In genomic region chr5:74211346-74211745, GRCm38 (mm10) we compare ENCODE assay signal across 15 mouse cellular contexts. TPM values are rescaled to one million over a fixed set of nuclear protein-coding genes. Genes with fewer than 3 reads are reported as not detected.
A peak's percentile ranks its signal among the peaks of the same experiment; 100 is the strongest.
DNase-seq lines count a peak whose midpoint lies in the region; ATAC-seq and TF ChIP-seq lines count a peak whose summit lies in the region.
"Had no signal": no experiment of that assay in that cellular context is flagged by ENCODE, and none has a peak within 500 bp of the region (broad histone marks: within the 10 kb centered on the region; RNA-seq: fewer than 3 reads in every experiment).

No protein-coding gene starts in this region.

- H3K36me3 ChIP-seq in hindbrain, embryonic 10.5 days: no peaks in the 10 kb centered on the region
- no peaks in the 10 kb centered on the region for H3K36me3 ChIP-seq in hindbrain, embryonic 13.5 days
- no peaks in the 10 kb centered on the region for H3K36me3 ChIP-seq in lung, postnatal 0 days (ENCODE audit: insufficient read depth, low read length)
- no peaks in the 10 kb centered on the region for H3K36me3 ChIP-seq in limb, embryonic 13.5 days
- H3K36me3 ChIP-seq: neural tube, embryonic 13.5 days had no signal

- no peak overlapping the region for H3K4me3 ChIP-seq in gastrocnemius, adult 2 months
- no peak overlapping the region for H3K4me3 ChIP-seq in hindbrain, embryonic 10.5 days
- no peak overlapping the region for H3K4me3 ChIP-seq in hindbrain, embryonic 13.5 days
- no peak overlapping the region for H3K4me3 ChIP-seq in lung, postnatal 0 days (ENCODE audit: low read depth, low read length)
- H3K4me3 ChIP-seq in limb, embryonic 13.5 days: no peak overlapping the region
- H3K4me3 ChIP-seq: forebrain, embryonic 13.5 days; neural tube, embryonic 13.5 days had no signal

- DNase-seq in gastrocnemius, adult 2 months: no peak
- no peak for DNase-seq in gastrocnemius, adult 8-10 months (ENCODE audit: low spot score in 2 of 2)
- DNase-seq in hindbrain, embryonic 10.5 days (ENCODE audit: low spot score): no peak
- DNase-seq in lung, postnatal 0 days (ENCODE audit: low spot score): peak; percentile 55
- no peak for DNase-seq in lung, adult 18-20 months
- no peak for DNase-seq in spleen, adult 12 weeks (ENCODE audit: low spot score)
- DNase-seq: cerebellum, adult 8-10 months; lung, postnatal 36 days; right cerebral cortex, postnatal 14 days had no signal

- H3K9me3 ChIP-seq in hindbrain, embryonic 10.5 days: no peaks in the 10 kb centered on the region
- H3K9me3 ChIP-seq in hindbrain, embryonic 13.5 days: no peaks in the 10 kb centered on the region
- no peaks in the 10 kb centered on the region for H3K9me3 ChIP-seq in lung, postnatal 0 days (ENCODE audit: low read length)
- no peaks in the 10 kb centered on the region for H3K9me3 ChIP-seq in limb, embryonic 13.5 days
- H3K9me3 ChIP-seq: forebrain, embryonic 13.5 days; neural tube, embryonic 13.5 days had no signal

- no peak overlapping the region for H3K9ac ChIP-seq in hindbrain, embryonic 13.5 days
- H3K9ac ChIP-seq in lung, postnatal 0 days (replicated peaks; ENCODE audit: low read depth): no peak overlapping the region
- no peak overlapping the region; the same call in 1 of the 2 replicates for H3K9ac ChIP-seq in limb, embryonic 13.5 days
- H3K9ac ChIP-seq: forebrain, embryonic 13.5 days; neural tube, embryonic 13.5 days had no signal

- ATAC-seq in hindbrain, embryonic 13.5 days (ENCODE audit: low FRiP score): no peak
- peak; percentile 44 for ATAC-seq in lung, postnatal 0 days
- no peak for ATAC-seq in limb, embryonic 13.5 days (ENCODE audit: low FRiP score, low read depth)
- ATAC-seq: forebrain, embryonic 13.5 days; inflammation-experienced regulatory T-cells, adult 6 months had no signal

- TF ChIP-seq EP300 in lung, postnatal 0 days (IDR thresholded peaks at IDR 0.05): no peak

- intact Hi-C loops in gastrocnemius, adult 2 months (cut with DNase I): no loop called here

- WGBS in hindbrain, embryonic 10.5 days: 81% methylated on average over 11 of the region's 11 CpGs
- 81% methylated on average over 11 of the region's 11 CpGs for WGBS in hindbrain, embryonic 13.5 days
- 46% methylated on average over 11 of the region's 11 CpGs for WGBS in lung, postnatal 0 days
- 53% methylated on average over 11 of the region's 11 CpGs for WGBS in limb, embryonic 13.5 days

- H3K4me1 ChIP-seq in hindbrain, embryonic 10.5 days (replicated peaks): peaks cover 42% of the 10 kb centered on the region
- H3K4me1 ChIP-seq in hindbrain, embryonic 13.5 days (replicated peaks): peaks cover 7% of the 10 kb centered on the region
- peaks cover 8% of the 10 kb centered on the region for H3K4me1 ChIP-seq in lung, postnatal 0 days (ENCODE audit: insufficient read depth, low read depth, low read length)
- peaks cover 55% of the 10 kb centered on the region for H3K4me1 ChIP-seq in limb, embryonic 13.5 days

- H3K27ac ChIP-seq in gastrocnemius, adult 2 months: 0 out of 2 replicates have a peak overlapping the region, but pooled peaks have one; percentile 12
- H3K27ac ChIP-seq in hindbrain, embryonic 10.5 days: peak overlapping the region; percentile 35; the same call in 1 of the 2 replicates
- no peak overlapping the region for H3K27ac ChIP-seq in hindbrain, embryonic 13.5 days
- no peak overlapping the region for H3K27ac ChIP-seq in lung, postnatal 0 days (ENCODE audit: low read length)
- H3K27ac ChIP-seq in limb, embryonic 13.5 days: peak overlapping the region; percentile 45; the same call in 1 of the 2 replicates
- H3K27ac ChIP-seq: forebrain, embryonic 13.5 days; neural tube, embryonic 13.5 days had no signal

- H3K27me3 ChIP-seq in hindbrain, embryonic 10.5 days (ENCODE audit: insufficient read depth, poor library complexity, severe bottlenecking): peaks cover 4% of the 10 kb centered on the region; the same call in 1 of the 2 replicates
- 0 out of 2 replicates have a peak, but pooled peaks cover 7% of the 10 kb centered on the region for H3K27me3 ChIP-seq in hindbrain, embryonic 13.5 days
- H3K27me3 ChIP-seq in lung, postnatal 0 days (replicated peaks; ENCODE audit: insufficient read depth, low read length): no peaks in the 10 kb centered on the region
- H3K27me3 ChIP-seq in limb, embryonic 13.5 days: no peaks in the 10 kb centered on the region
- H3K27me3 ChIP-seq: forebrain, embryonic 13.5 days; neural tube, embryonic 13.5 days had no signal

- H3K4me2 ChIP-seq in hindbrain, embryonic 13.5 days: no peak overlapping the region
- no peak overlapping the region for H3K4me2 ChIP-seq in lung, postnatal 0 days (replicated peaks; ENCODE audit: low read depth, low read length)
- no peak overlapping the region for H3K4me2 ChIP-seq in limb, embryonic 13.5 days (replicated peaks)
- H3K4me2 ChIP-seq: forebrain, embryonic 13.5 days; midbrain, embryonic 11.5 days; neural tube, embryonic 13.5 days had no signal

- no peak for TF ChIP-seq CTCF in gastrocnemius, adult 2 months (IDR thresholded peaks at IDR 0.05)
- no peak for TF ChIP-seq CTCF in lung, postnatal 0 days (IDR thresholded peaks at IDR 0.05)

RNA-seq across cellular contexts. Expression of gene Rasl11b, which starts 16.3 kb away (rescaled TPM):
- 1 to 10 TPM; 2.0 to 5.4 TPM for total RNA-seq in gastrocnemius, adult 2 months (2021)
- 10 to 100 TPM in 1 of 4 experiments, 1 to 10 TPM in 3; 1.4 to 10.6 (median 2.7) TPM for total RNA-seq in gastrocnemius, adult 8-10 months (2022)
- polyA plus RNA-seq in hindbrain, embryonic 10.5 days (2016; fragmentation: Nextera tagmentation; extraction: Ambion mirVana): 30.5 and 32.7 TPM in 2 replicates
- 20.3 and 23.3 TPM in 2 replicates for polyA plus RNA-seq in hindbrain, embryonic 13.5 days (2015; fragmentation: Nextera tagmentation; extraction: Ambion mirVana)
- polyA plus RNA-seq in lung, postnatal 0 days (2015; fragmentation: Nextera tagmentation; extraction: Ambion mirVana): 80.4 and 86.7 TPM in 2 replicates
- polyA plus RNA-seq in limb, embryonic 13.5 days (2015; fragmentation: Nextera tagmentation; extraction: Ambion mirVana): 147 and 149 TPM in 2 replicates

Comparison
In these comparisons a context has a peak if more than half of its experiments do, and no peak if none do; other contexts are left out.
1. H3K27ac ChIP-seq: peak in gastrocnemius, adult 2 months (single experiment), hindbrain, embryonic 10.5 days (single experiment) and limb, embryonic 13.5 days (single experiment); none in hindbrain, embryonic 13.5 days (single experiment) and lung, postnatal 0 days (single experiment).